Mouse (Mus musculus) embryonic facial prominence, embryonic 14.5 days (tissue): ENCODE data around the gene Lipa. TPM values are rescaled to one million over a fixed set of nuclear protein-coding genes. Genes with fewer than 3 reads are reported as not detected.

ENCODE experiments used
- ATAC-seq: fragments of 200-750 bp; cut with Nextera tagmentation; 2 replicates; pipeline ENCODE4 v1.8.0; 2017; ENCODE audit warnings: low read depth, moderate number of reproducible peaks, moderate TSS enrichment
- DNase-seq: peaks from one replicate; pipeline ENCODE4 v3.0.0-alpha.2; 2015; ENCODE audit warnings: low spot score
- H3K27ac ChIP-seq: fragments of 300-500 bp; sonication (generic); replicated peaks from 2 replicates; pipeline ENCODE4 v1.5.1; 2014; ENCODE audit warnings: low read depth, mild to moderate bottlenecking, low read length, moderate library complexity
- H3K27me3 ChIP-seq: fragments of 300-500 bp; sonication (generic); replicated peaks from 2 replicates; pipeline ENCODE4 v1.6.1; 2014; ENCODE audit warnings: low read length; ENCODE audit not compliant: control insufficient read depth, insufficient read depth
- H3K36me3 ChIP-seq: fragments of 300-500 bp; sonication (generic); 2 replicates; pipeline ENCODE4 v1.6.1; 2014; ENCODE audit warnings: low read length, mixed read lengths; ENCODE audit not compliant: control insufficient read depth, insufficient read depth
- H3K4me1 ChIP-seq: fragments of 300-500 bp; sonication (generic); 2 replicates; pipeline ENCODE4 v1.6.1; 2014; ENCODE audit warnings: antibody characterized with exemption, low read length; ENCODE audit not compliant: control insufficient read depth, insufficient read depth
- H3K4me2 ChIP-seq: fragments of 300-500 bp; sonication (generic); 2 replicates; pipeline ENCODE4 v1.6.1; 2014; ENCODE audit warnings: low read depth, mild to moderate bottlenecking, low read length, moderate library complexity, mixed read lengths
- H3K4me3 ChIP-seq: fragments of 300-500 bp; sonication (generic); 2 replicates; pipeline ENCODE4 v1.5.1; 2014; ENCODE audit warnings: low read depth, mild to moderate bottlenecking, low read length
- H3K9ac ChIP-seq: fragments of 300-500 bp; sonication (generic); 2 replicates; pipeline ENCODE4 v1.6.1; 2014; ENCODE audit warnings: low read depth, mild to moderate bottlenecking, low read length, moderate library complexity, mixed read lengths
- H3K9me3 ChIP-seq: fragments of 300-500 bp; sonication (generic); 2 replicates; pipeline ENCODE4 v1.6.1; 2016; ENCODE audit warnings: low read length; ENCODE audit not compliant: control insufficient read depth
- WGBS: fragments of 180-500 bp; shearing (Covaris S2); extraction: QIAGEN DNeasy Blood & Tissue Kit; methylation state at CpG from one replicate; pipeline ENCODE4 v1.1.7; 2014; 5-methylcytosine and 5-hydroxymethylcytosine counted together
- polyA plus RNA-seq: library from polyadenylated mRNA; unstranded; fragments of >200 nt; fragmentation: Nextera tagmentation; extraction: Ambion mirVana; gene quantifications from 2 replicates; pipeline ENCODE4 v1.2.1, GENCODE M21; 2014

The Lipa gene
- polyA plus RNA-seq, 1 experiment from 2014 or later: 46.3 TPM

DNA sequence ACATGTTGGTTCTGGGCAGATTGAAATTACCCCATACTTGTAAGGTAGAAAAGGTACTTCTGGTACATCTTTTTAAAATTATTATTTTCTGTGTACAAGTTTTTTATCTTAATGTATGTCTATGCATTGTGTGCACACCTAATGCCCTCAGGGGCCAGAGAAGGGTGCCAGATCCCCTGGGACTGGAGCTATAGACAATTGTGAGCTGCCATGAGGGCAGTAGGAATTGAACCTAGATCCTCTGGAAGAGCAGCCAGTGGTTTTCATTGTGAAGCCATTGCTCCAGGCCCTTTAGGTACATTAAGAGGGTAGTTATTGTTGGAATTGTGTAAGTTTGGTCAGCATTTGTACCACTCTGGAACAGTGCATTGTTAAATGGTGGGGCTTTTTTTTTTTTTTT is 26.8 kb upstream of the Lipa start:
- no peak overlapping the region for H3K4me2 ChIP-seq
- no peak for ATAC-seq
- H3K9me3 ChIP-seq: no peaks in the 10 kb centered on the region
- no peaks in the 10 kb centered on the region for H3K27me3 ChIP-seq
- no peak overlapping the region; the same call in 1 of the 2 replicates for H3K27ac ChIP-seq
- no peaks in the 10 kb centered on the region for H3K36me3 ChIP-seq
- H3K4me1 ChIP-seq: peaks cover 10% of the 10 kb centered on the region; the same call in 1 of the 2 replicates
- no peak overlapping the region for H3K4me3 ChIP-seq
- no peak overlapping the region for H3K9ac ChIP-seq
- no peak for DNase-seq

- Histone ChIP-seq H3K4me2 (peak overlapping the region; percentile 41), H3K4me1 (peaks cover 10% of the 10 kb centered on the region; the same call in 1 of the 2 replicates), H3K4me3 (no peak overlapping the region), H3K9ac (no peak overlapping the region), H3K36me3 (no peaks in the 10 kb centered on the region), H3K27me3 (no peaks in the 10 kb centered on the region), H3K9me3 (no peaks in the 10 kb centered on the region), H3K27ac (peak overlapping the region; percentile 50)
- 25% methylated on average over 3 of the region's 3 CpGs for WGBS
- no peak for ATAC-seq
- DNase-seq: no peak
These were observed 26.2 kb upstream of the Lipa start for GRCm38 (mm10) chr19:34553522-34553921.

GRCm38 (mm10) chr19:34553021-34553420 is 25.7 kb upstream of the Lipa start:
- Histone ChIP-seq H3K27me3 (no peaks in the 10 kb centered on the region), H3K27ac (peak overlapping the region; percentile 50; the same call in 1 of the 2 replicates), H3K9me3 (no peaks in the 10 kb centered on the region), H3K36me3 (no peaks in the 10 kb centered on the region), H3K4me3 (no peak overlapping the region), H3K4me1 (peaks cover 10% of the 10 kb centered on the region; the same call in 1 of the 2 replicates), H3K4me2 (peak overlapping the region; percentile 41), H3K9ac (no peak overlapping the region)
- 28% methylated on average over 6 of the region's 6 CpGs for WGBS
- DNase-seq (peak; percentile 86), ATAC-seq (peak; percentile 24; the same call in 1 of the 2 replicates)

GRCm38 (mm10) chr19:34551981-34552380 is 24.7 kb upstream of the Lipa start:
- H3K9ac ChIP-seq: no peak overlapping the region
- H3K4me2 ChIP-seq: peak overlapping the region; percentile 41
- H3K9me3 ChIP-seq: no peaks in the 10 kb centered on the region
- H3K4me1 ChIP-seq: peaks cover 10% of the 10 kb centered on the region; the same call in 1 of the 2 replicates
- H3K27me3 ChIP-seq: no peaks in the 10 kb centered on the region
- no peak overlapping the region for H3K4me3 ChIP-seq
- ATAC-seq (no peak), DNase-seq (peak; percentile 42)
- H3K36me3 ChIP-seq: no peaks in the 10 kb centered on the region
- WGBS: 39% methylated on average over 5 of the region's 5 CpGs
- H3K27ac ChIP-seq: 0 out of 2 replicates have a peak overlapping the region, but pooled peaks have one; percentile 28

GRCm38 (mm10) chr19:34550534-34551223 is 23.4 kb upstream of the Lipa start, which contains the start of gene Ifit2:
Gene Ifit2 (plus strand): TSS chr19:34550694.
- H3K27ac ChIP-seq: peak within 1 kb of the TSS; percentile 63
- H3K4me3 ChIP-seq: peak within 1 kb of the TSS; percentile 48
- peak within 1 kb of the TSS; percentile 56 for H3K9ac ChIP-seq

DNA sequence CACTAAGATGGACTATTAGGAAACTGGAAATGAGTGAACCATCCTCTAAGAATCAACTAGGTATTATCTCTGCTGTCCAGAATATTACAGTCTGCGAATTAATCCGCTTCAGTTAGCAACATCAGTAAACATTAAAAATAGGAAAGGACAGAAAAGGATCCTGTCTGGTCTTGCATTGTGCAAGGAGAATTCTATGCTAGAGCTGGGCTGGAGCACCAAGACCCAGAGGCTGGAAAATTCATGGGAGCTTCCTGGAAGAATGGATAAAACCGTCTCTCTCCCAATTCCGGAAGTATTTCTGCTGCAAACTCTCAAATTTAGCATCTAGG is 22.9 kb upstream of the Lipa start:
- Histone ChIP-seq H3K9ac (peak overlapping the region; percentile 35; the same call in 1 of the 2 replicates), H3K27me3 (no peaks in the 10 kb centered on the region), H3K4me3 (peak overlapping the region; percentile 48), H3K4me1 (peaks cover 10% of the 10 kb centered on the region; the same call in 1 of the 2 replicates), H3K4me2 (peak overlapping the region; percentile 61), H3K9me3 (no peaks in the 10 kb centered on the region), H3K27ac (peak overlapping the region; percentile 63; the same call in 1 of the 2 replicates), H3K36me3 (no peaks in the 10 kb centered on the region)
- ATAC-seq (no peak), DNase-seq (no peak)
- 28% methylated on average over 4 of the region's 4 CpGs for WGBS

More at GRCm38 (mm10) chr19:34550534-34551223, 23.4 kb upstream of the Lipa start, which contains the start of gene Ifit2:
- Histone ChIP-seq H3K36me3 (no peaks in the 10 kb centered on the region), H3K4me1 (peaks cover 10% of the 10 kb centered on the region; the same call in 1 of the 2 replicates), H3K9me3 (no peaks in the 10 kb centered on the region), H3K4me2 (peak within 1 kb of the TSS; percentile 61), H3K27me3 (no peaks in the 10 kb centered on the region)
- 2% methylated on average over 22 of the region's 22 CpGs for WGBS
- peak; percentile 94 for DNase-seq
- ATAC-seq: peak; percentile 96

GRCm38 (mm10) chr19:34547976-34548375 is 20.7 kb upstream of the Lipa start:
- H3K27ac ChIP-seq: no peak overlapping the region

DNA sequence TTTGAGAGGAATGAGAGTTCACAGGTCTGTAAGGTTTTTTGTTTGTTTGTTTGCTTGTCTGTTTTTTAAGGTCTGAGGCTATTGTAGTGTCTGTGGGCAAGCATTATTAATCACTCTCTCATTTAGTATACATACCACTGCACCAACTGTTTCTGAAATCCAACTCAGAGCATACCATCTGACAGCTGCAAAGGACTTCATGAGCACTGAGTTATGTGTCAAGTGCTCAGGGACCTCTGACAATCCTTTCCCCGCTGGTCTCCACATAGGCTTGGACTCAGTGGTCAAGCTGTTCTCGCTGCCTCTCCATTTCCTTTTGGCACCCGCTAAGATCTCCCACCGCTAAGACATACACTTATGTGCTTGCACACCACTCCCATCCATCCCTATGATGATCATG is 18.9 kb upstream of the Lipa start:
- Histone ChIP-seq H3K4me1 (no peaks in the 10 kb centered on the region), H3K9ac (no peak overlapping the region), H3K4me2 (no peak overlapping the region), H3K27ac (no peak overlapping the region), H3K36me3 (no peaks in the 10 kb centered on the region), H3K9me3 (no peaks in the 10 kb centered on the region), H3K27me3 (no peaks in the 10 kb centered on the region), H3K4me3 (no peak overlapping the region)
- ATAC-seq (no peak), DNase-seq (no peak)
- WGBS: 83% methylated on average over 4 of the region's 4 CpGs

More at GRCm38 (mm10) chr19:34547976-34548375, 20.7 kb upstream of the Lipa start:
- Histone ChIP-seq H3K27me3 (no peaks in the 10 kb centered on the region), H3K4me3 (no peak overlapping the region), H3K9me3 (no peaks in the 10 kb centered on the region), H3K9ac (no peak overlapping the region), H3K4me2 (no peak overlapping the region), H3K36me3 (no peaks in the 10 kb centered on the region), H3K4me1 (0 out of 2 replicates have a peak, but pooled peaks cover 2% of the 10 kb centered on the region)
- ATAC-seq (no peak), DNase-seq (peak; percentile 68)
- 29% methylated on average over 7 of the region's 7 CpGs for WGBS
